Mouse (Mus musculus) CH12.LX (cell line): Measurements from ENCODE around the gene Tmem132c. TPM values are rescaled to one million over a fixed set of nuclear protein-coding genes. Genes with fewer than 3 reads are reported as not detected.

ENCODE experiments used
- DNase-seq: peaks from one replicate; pipeline ENCODE4 v3.0.0-alpha.2; 2013; ENCODE audit errors: extremely low read depth
- H3K27ac ChIP-seq: 2 replicates; pipeline ENCODE4 v1.5.1; 2012; ENCODE audit warnings: low read depth, mild to moderate bottlenecking, control low read depth, moderate library complexity; ENCODE audit not compliant: insufficient read depth
- H3K27me3 ChIP-seq: replicated peaks from 2 replicates; pipeline ENCODE3; 2012; ENCODE audit warnings: inconsistent platforms
- H3K36me3 ChIP-seq, 2 experiments: replicated peaks in 1 of 2; 2 replicates each; pipeline versions ENCODE3 to v1.6.1; 2012; ENCODE audit warnings: inconsistent platforms in 1 of 2, low read length in 1 of 2, mild to moderate bottlenecking in 1 of 2, mixed read lengths in 1 of 2, moderate library complexity in 1 of 2; ENCODE audit not compliant: control insufficient read depth in 1 of 2, insufficient read depth in 1 of 2
- H3K4me1 ChIP-seq, 2 experiments: 2 replicates each; pipeline ENCODE4 v1.6.1; 2012; ENCODE audit warnings: inconsistent platforms in 1 of 2, moderate library complexity in 1 of 2; ENCODE audit not compliant: insufficient read depth in 2 of 2, control insufficient read depth in 1 of 2
- H3K4me2 ChIP-seq: 2 replicates; pipeline ENCODE4 v1.6.1; 2012; ENCODE audit warnings: low read depth, mild to moderate bottlenecking, control low read depth; ENCODE audit not compliant: poor library complexity, insufficient read depth, severe bottlenecking
- H3K4me3 ChIP-seq, 3 experiments: fragments of 150-350 bp in 1 of 3; sonication (generic) in 1 of 3; replicated peaks in 1 of 3; 2 replicates each; pipeline versions ENCODE3 to v1.5.1; 2011 to 2012; ENCODE audit warnings: low read depth in 2 of 3, low read length in 2 of 3, mild to moderate bottlenecking in 2 of 3, moderate library complexity in 2 of 3, control low read depth in 1 of 3, improper control_type of control experiment in 1 of 3, inconsistent platforms in 1 of 3, mixed read lengths in 1 of 3; ENCODE audit not compliant: poor library complexity in 1 of 3
- H3K79me2 ChIP-seq: replicated peaks from 2 replicates; pipeline ENCODE4 v1.6.1; 2012; ENCODE audit warnings: mild to moderate bottlenecking, moderate library complexity; ENCODE audit not compliant: control insufficient read depth, poor library complexity, insufficient read depth, severe bottlenecking; ENCODE audit errors: extremely low read depth
- H3K9ac ChIP-seq: 2 replicates; pipeline ENCODE4 v1.6.1; 2012; ENCODE audit warnings: low read depth, mild to moderate bottlenecking, control low read depth, moderate library complexity; ENCODE audit not compliant: insufficient read depth
- H3K9me3 ChIP-seq: replicated peaks from 2 replicates; pipeline ENCODE3; 2012; ENCODE audit warnings: low read length, inconsistent platforms, mixed read lengths
- CHD1 ChIP-seq: IDR thresholded peaks from 2 replicates; pipeline ENCODE4 v1.6.1; 2012; ENCODE audit warnings: low read depth, low read length, improper control_type of control experiment, inconsistent platforms
- CHD2 ChIP-seq: IDR thresholded peaks from 2 replicates; pipeline ENCODE4 v1.6.1; 2011; ENCODE audit warnings: low read length, improper control_type of control experiment
- CTCF ChIP-seq, 2 experiments: IDR thresholded peaks in 1 of 2; conservative IDR thresholded peaks in 1 of 2; 2 replicates each; pipeline ENCODE4 v1.5.1; 2011 to 2012; ENCODE audit warnings: low read depth in 2 of 2, low read length in 2 of 2, improper control_type of control experiment in 1 of 2, inconsistent platforms in 1 of 2, mild to moderate bottlenecking in 1 of 2, moderate library complexity in 1 of 2
- ELF1 ChIP-seq: IDR thresholded peaks from 2 replicates; pipeline ENCODE4 v1.6.1; 2014; ENCODE audit warnings: low read depth, mild to moderate bottlenecking, inconsistent platforms, low read length, improper control_type of control experiment
- EP300 ChIP-seq: IDR thresholded peaks from 2 replicates; pipeline ENCODE4 v1.6.1; 2011; ENCODE audit warnings: low read length, improper control_type of control experiment
- ETS1 ChIP-seq: conservative IDR thresholded peaks from 2 replicates; pipeline ENCODE4 v1.6.1; 2012; ENCODE audit warnings: low read depth, mild to moderate bottlenecking, inconsistent platforms, low read length, improper control_type of control experiment, moderate library complexity
- JUND ChIP-seq: conservative IDR thresholded peaks from 2 replicates; pipeline ENCODE4 v1.6.1; 2011; ENCODE audit warnings: low read depth, low read length, improper control_type of control experiment
- KAT2A ChIP-seq: IDR thresholded peaks from 2 replicates; pipeline ENCODE4 v1.6.1; 2012; ENCODE audit warnings: low read length, improper control_type of control experiment, inconsistent platforms; ENCODE audit not compliant: insufficient replicate concordance
- MXI1 ChIP-seq: IDR thresholded peaks from 2 replicates; pipeline ENCODE4 v1.6.1; 2011; ENCODE audit warnings: mild to moderate bottlenecking, low read depth, low read length, improper control_type of control experiment
- NELFE ChIP-seq: IDR thresholded peaks from 2 replicates; pipeline ENCODE4 v1.6.1; 2011; ENCODE audit warnings: low read depth, low read length, improper control_type of control experiment
- PAX5 ChIP-seq: IDR thresholded peaks from 2 replicates; pipeline ENCODE4 v1.6.1; 2012; ENCODE audit warnings: low read length, inconsistent platforms, mixed read lengths
- RAD21 ChIP-seq: IDR thresholded peaks from 2 replicates; pipeline ENCODE4 v1.6.1; 2011; ENCODE audit warnings: low read depth, mild to moderate bottlenecking, low read length, improper control_type of control experiment, moderate library complexity
- SIN3A ChIP-seq: IDR thresholded peaks from 2 replicates; pipeline ENCODE4 v1.6.1; 2012; ENCODE audit warnings: low read length, improper control_type of control experiment, inconsistent platforms
- TBP ChIP-seq: conservative IDR thresholded peaks from 2 replicates; pipeline ENCODE4 v1.6.1; 2011; ENCODE audit warnings: low read depth, low read length, improper control_type of control experiment
- TCF12 ChIP-seq: IDR thresholded peaks from 2 replicates; pipeline ENCODE4 v1.6.1; 2014; ENCODE audit warnings: low read depth, mild to moderate bottlenecking, inconsistent platforms, low read length, improper control_type of control experiment
- ZMIZ1 ChIP-seq: IDR thresholded peaks from 2 replicates; pipeline ENCODE4 v1.6.1; 2012; ENCODE audit warnings: low read depth, mild to moderate bottlenecking, inconsistent platforms, low read length, improper control_type of control experiment
- ZNF384 ChIP-seq: IDR thresholded peaks from 2 replicates; pipeline ENCODE4 v1.6.1; 2012; ENCODE audit warnings: low read depth, low read length, improper control_type of control experiment, inconsistent platforms
- dilution Hi-C: fragments of 300-500 bp; cut with MboI; formaldehyde crosslinking; loops from 2 replicates; pipeline ENCODE4 v1.14.3; 2020; ENCODE audit warnings: low sequenced_read_pairs; ENCODE audit not compliant: extremely low pct_unique_long_range_greater_than_20kb, extremely low pct_ligation_motif_present
- in situ Hi-C: fragments of 300-500 bp; cut with MboI; formaldehyde crosslinking; loops from 3 replicates; pipeline ENCODE4 v1.14.3; 2019; ENCODE audit warnings: low sequenced_read_pairs, low pct_ligation_motif_present, low pct_unique_long_range_greater_than_20kb, mixed read lengths
- polyA plus RNA-seq: library from polyadenylated mRNA; unstranded; fragments of >175 nt; gene quantifications from 2 replicates; pipeline ENCODE4 v1.2.1, GENCODE M21; 2012; ENCODE audit warnings: low read depth; ENCODE audit not compliant: insufficient read length
- total RNA-seq, 2 experiments: library from RNA; depleted of rRNA; stranded (reverse); fragments of 300-350 nt in 1 of 2; fragments of >200 nt in 1 of 2; gene quantifications; 2 replicates each; pipeline ENCODE4 v1.2.3; 2012 to 2014

Tmem132c gene
- total and polyA plus RNA-seq, 3 experiments, result not detected

DNA sequence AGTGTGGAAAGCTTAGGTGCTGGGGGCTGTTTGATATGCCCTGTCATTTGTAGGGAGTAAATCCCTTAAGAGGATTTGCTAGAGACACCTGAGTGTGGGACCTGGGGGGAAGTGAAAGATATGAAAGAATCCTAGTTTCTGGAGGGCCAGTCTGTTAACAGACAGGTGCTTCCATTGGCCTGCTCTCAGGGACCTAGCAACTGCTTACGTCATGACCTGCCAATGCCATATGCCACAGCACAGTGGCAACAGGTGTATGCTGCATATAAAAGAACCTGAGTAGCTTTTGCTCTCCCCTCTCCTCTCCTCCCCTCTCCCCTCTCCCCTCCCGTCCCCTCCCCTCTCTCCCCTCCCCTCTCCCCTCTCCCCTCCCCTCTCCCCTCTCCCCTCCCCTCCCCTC lies 232.1 kb downstream of the Tmem132c start:
- Histone ChIP-seq H3K79me2 (no peaks in the 10 kb centered on the region), H3K4me1 (no peaks in the 10 kb centered on the region), H3K4me3 (no peak overlapping the region), H3K27me3 (no peaks in the 10 kb centered on the region), H3K36me3 (no peaks in the 10 kb centered on the region), H3K9ac (no peak overlapping the region), H3K4me2 (no peak overlapping the region), H3K27ac (no peak overlapping the region), H3K9me3 (peaks cover 89% of the 10 kb centered on the region)
- TF ChIP-seq RAD21 (no peak), CHD1 (no peak), MXI1 (no peak), CHD2 (no peak), ELF1 (no peak), JUND (no peak), NELFE (no peak), KAT2A (no peak), TBP (no peak), CTCF (conservative IDR thresholded peaks at IDR 0.05 in 1 of 2, IDR thresholded peaks at IDR 0.05 in 1 of 2; ENCODE audit: low read depth in 2 of 2, low read length in 2 of 2) (no peak)
- DNase-seq, result no peak
- in situ Hi-C loops (no loop called here), dilution Hi-C loops (no loop called here)

GRCm38 (mm10) chr5:127474856-127475255 lies 233.2 kb downstream of the Tmem132c start:
- Histone ChIP-seq H3K4me1 (no peaks in the 10 kb centered on the region), H3K27me3 (no peaks in the 10 kb centered on the region), H3K27ac (no peak overlapping the region), H3K4me3 (no peak overlapping the region), H3K4me2 (no peak overlapping the region), H3K79me2 (no peaks in the 10 kb centered on the region), H3K9me3 (peaks cover 90% of the 10 kb centered on the region), H3K9ac (no peak overlapping the region), H3K36me3 (no peaks in the 10 kb centered on the region)
- dilution Hi-C loops (no loop called here), in situ Hi-C loops (no loop called here)
- TF ChIP-seq ZMIZ1 (no peak), ZNF384 (no peak), EP300 (no peak), PAX5 (no peak)
- DNase-seq, result no peak

DNA sequence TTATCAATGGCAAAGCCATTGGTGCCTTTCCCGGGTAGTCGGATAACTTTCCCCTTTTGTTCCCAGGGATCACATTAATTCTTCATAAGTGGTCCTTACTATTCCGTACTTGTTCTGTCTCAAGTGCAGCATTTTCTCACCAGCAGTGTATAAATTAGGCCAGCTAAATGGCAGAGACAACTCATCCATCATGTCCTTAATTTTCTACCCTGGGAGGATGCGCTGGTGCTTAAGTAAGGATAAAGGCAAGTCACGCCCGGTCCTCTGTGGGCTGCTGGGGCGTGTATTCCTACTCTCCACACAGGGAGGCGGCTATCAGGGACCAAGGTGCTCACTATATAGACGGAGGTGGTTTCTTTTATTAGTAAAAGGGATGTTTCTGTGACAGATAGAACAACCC lies 236.2 kb downstream of the Tmem132c start:
- no peak overlapping the region for H3K27ac ChIP-seq
- in situ Hi-C loops, result no loop called here
- TF ChIP-seq SIN3A, result no peak
- TF ChIP-seq EP300, result no peak
- no peak for TF ChIP-seq ETS1
- no peak for TF ChIP-seq RAD21
- TF ChIP-seq TCF12, result no peak
- H3K4me2 ChIP-seq, result no peak overlapping the region
- dilution Hi-C loops, result no loop called here
- no peaks in the 10 kb centered on the region for H3K27me3 ChIP-seq
- H3K36me3 ChIP-seq, result no peaks in the 10 kb centered on the region
- no peaks in the 10 kb centered on the region for H3K4me1 ChIP-seq
- DNase-seq, result no peak
- H3K9me3 ChIP-seq, result peaks cover 89% of the 10 kb centered on the region
- H3K79me2 ChIP-seq, result no peaks in the 10 kb centered on the region
- no peak overlapping the region for H3K9ac ChIP-seq
- H3K4me3 ChIP-seq, result no peak overlapping the region
